Mouse (Mus musculus) intestine, embryonic 16.5 days (tissue): ENCODE measurements around the gene RPS10-NUDT3. TPM values are rescaled to one million over a fixed set of nuclear protein-coding genes. Genes with fewer than 3 reads are reported as not detected.
A peak's percentile ranks its signal among the peaks of the same experiment; 100 is the strongest.

Experiments
- ATAC-seq: fragments of 200-750 bp; cut with Nextera tagmentation; 2 replicates; pipeline ENCODE4 v1.8.0; 2017; ENCODE audit warnings: moderate TSS enrichment, moderate library complexity
- H3K27ac ChIP-seq: fragments of 300-500 bp; sonication (generic); 2 replicates; pipeline ENCODE4 v1.5.1; 2014; ENCODE audit warnings: mild to moderate bottlenecking, low read length
- H3K27me3 ChIP-seq: fragments of 300-500 bp; sonication (generic); replicated peaks from 2 replicates; pipeline ENCODE4 v1.6.1; 2014; ENCODE audit warnings: low read length, control low read depth, mixed read lengths; ENCODE audit not compliant: control insufficient read depth, insufficient read depth
- H3K36me3 ChIP-seq: fragments of 300-500 bp; sonication (generic); 2 replicates; pipeline ENCODE4 v1.6.1; 2014; ENCODE audit warnings: low read length, control low read depth; ENCODE audit not compliant: control insufficient read depth, insufficient read depth
- H3K4me1 ChIP-seq: fragments of 300-500 bp; sonication (generic); 2 replicates; pipeline ENCODE4 v1.6.1; 2014; ENCODE audit warnings: low read length, control low read depth, mixed read lengths; ENCODE audit not compliant: control insufficient read depth, insufficient read depth
- H3K4me2 ChIP-seq: fragments of 300-500 bp; sonication (generic); 2 replicates; pipeline ENCODE4 v1.6.1; 2014; ENCODE audit warnings: low read depth, low read length, control low read depth
- H3K4me3 ChIP-seq: fragments of 300-500 bp; sonication (generic); 2 replicates; pipeline ENCODE4 v1.5.1; 2014; ENCODE audit warnings: mild to moderate bottlenecking, low read length
- H3K9ac ChIP-seq: fragments of 300-500 bp; sonication (generic); 2 replicates; pipeline ENCODE4 v1.6.1; 2014; ENCODE audit warnings: low read depth, low read length
- H3K9me3 ChIP-seq: fragments of 300-500 bp; sonication (generic); 2 replicates; pipeline ENCODE4 v1.6.1; 2016; ENCODE audit warnings: low read length, control low read depth; ENCODE audit not compliant: control insufficient read depth
- WGBS: fragments of 180-500 bp; shearing (Covaris S2); extraction: QIAGEN DNeasy Blood & Tissue Kit; methylation state at CpG from one replicate; pipeline ENCODE4 v1.1.7; 2014; 5-methylcytosine and 5-hydroxymethylcytosine counted together
- polyA plus RNA-seq: library from polyadenylated mRNA; unstranded; fragments of >200 nt; fragmentation: Nextera tagmentation; extraction: Ambion mirVana; gene quantifications from 2 replicates; pipeline ENCODE4 v1.2.1, GENCODE M21; 2015

Gene RPS10-NUDT3
- polyA plus RNA-seq, 1 experiment from 2014 or later = not detected

DNA sequence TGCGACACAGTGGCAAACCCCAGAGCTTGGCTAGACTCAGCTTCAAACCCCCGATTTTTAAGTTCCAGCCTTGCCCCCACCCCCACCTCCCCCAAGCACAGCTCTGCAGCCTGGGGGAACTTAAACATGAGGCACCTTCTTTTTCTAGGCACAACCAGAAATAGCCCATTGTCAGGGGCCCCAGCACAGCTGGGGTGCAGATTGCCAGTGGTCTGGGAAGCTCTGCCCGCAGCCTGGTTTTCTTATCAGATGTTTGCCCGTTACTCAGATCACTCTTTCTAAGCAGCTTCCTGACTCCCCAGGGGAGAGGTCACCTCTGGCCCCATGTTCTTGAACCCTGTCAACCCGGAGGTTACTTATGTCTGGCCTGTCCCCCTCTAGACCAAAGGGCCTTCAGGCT, 21.4 kb upstream of the RPS10-NUDT3 start:
- no peak overlapping the region for H3K4me2 ChIP-seq

DNA sequence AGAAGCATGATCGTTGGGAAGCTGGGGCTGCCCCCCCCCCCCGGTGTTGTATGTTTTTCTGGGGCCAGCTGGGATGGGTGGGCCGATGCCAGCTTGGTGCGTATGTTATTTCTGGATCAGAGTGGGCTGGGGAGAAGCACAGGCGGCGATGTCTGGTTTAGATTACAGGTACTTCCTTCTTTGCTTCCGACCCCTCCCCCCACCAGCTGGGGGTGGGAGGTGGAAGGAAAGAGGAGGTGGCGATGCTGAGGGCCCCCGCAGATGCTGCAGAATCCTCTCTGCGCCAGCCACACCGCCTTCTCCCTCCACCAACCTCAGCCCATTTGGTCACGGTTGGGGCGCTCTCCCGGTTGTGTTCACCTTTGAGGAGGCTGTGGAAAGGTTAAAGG, 21.0 kb upstream of the RPS10-NUDT3 start:
- peak overlapping the region; percentile 53; the same call in 1 of the 2 replicates for H3K9ac ChIP-seq
- no peak overlapping the region for H3K27ac ChIP-seq
- H3K27me3 ChIP-seq = peaks cover 25% of the 10 kb centered on the region
- H3K9me3 ChIP-seq = no peaks in the 10 kb centered on the region
- H3K36me3 ChIP-seq = no peaks in the 10 kb centered on the region
- H3K4me1 ChIP-seq = peaks cover 9% of the 10 kb centered on the region
- 9% methylated on average over 14 of the region's 14 CpGs for WGBS
- peak overlapping the region; percentile 54 for H3K4me3 ChIP-seq
- H3K4me2 ChIP-seq = peak overlapping the region; percentile 80
- no peak for ATAC-seq

More for the DNA sequence above, 21.4 kb upstream of the RPS10-NUDT3 start:
- Histone ChIP-seq H3K9ac (no peak overlapping the region), H3K27me3 (peaks cover 25% of the 10 kb centered on the region), H3K36me3 (no peaks in the 10 kb centered on the region), H3K9me3 (no peaks in the 10 kb centered on the region), H3K4me3 (no peak overlapping the region), H3K4me1 (peaks cover 9% of the 10 kb centered on the region), H3K27ac (no peak overlapping the region)
- WGBS = 18% methylated on average over 5 of the region's 5 CpGs
- ATAC-seq = no peak

DNA sequence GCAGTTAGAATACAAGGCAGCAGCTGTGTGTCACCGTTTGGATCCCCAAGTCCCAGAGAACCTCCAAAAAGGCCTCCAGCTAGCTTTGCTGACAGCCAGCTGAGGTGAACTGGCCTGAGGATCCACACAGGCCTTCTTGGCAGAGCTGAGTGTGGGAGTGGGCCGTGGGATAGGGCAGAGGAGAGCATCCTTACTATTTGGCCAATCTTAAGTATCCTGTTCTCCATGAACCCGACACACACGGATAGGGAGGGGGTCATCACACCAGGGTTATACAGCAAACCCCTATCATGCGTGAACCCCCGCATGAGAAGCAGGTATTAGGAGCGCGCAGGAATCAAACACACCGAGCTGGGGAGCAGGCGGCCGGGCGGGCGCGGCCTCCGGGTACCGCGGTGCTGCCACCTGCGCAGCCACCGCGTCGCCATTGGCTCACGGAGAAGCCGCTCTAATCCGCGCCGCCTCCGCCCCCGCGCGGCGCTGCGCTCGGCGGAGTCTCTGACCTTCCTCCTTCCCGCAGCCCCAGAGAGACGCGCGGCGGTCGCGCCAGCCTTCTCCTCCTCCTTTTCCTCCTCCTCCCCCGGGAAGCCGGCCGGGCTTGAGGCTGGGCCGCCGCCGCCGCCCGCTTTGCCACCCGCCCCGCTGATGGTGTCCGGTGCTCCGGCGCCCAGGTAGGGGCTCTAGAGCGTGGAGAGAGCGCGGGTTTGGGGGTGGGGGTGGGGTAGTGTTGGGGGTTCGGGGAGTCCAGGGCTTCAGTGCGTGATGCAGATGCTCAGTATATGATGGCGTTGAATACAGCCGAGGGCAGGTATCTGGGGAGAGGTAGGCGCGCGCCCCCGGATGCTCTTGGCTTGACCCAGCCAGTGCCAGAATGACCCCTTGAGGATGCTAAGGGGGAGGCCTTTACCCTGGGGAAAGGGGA, 20.3 kb upstream of the RPS10-NUDT3 start, which contains the start of gene Pacsin1:
Gene Pacsin1 (plus strand): TSS at position 421 of the 922 bp plus-strand sequence.
- peak; percentile 56 for ATAC-seq
- WGBS = 3% methylated on average over 58 of the region's 65 CpGs
- peaks cover 9% of the 10 kb centered on the region for H3K4me1 ChIP-seq
- peak within 1 kb of the TSS; percentile 53 for H3K9ac ChIP-seq
- H3K9me3 ChIP-seq = no peaks in the 10 kb centered on the region
- peak within 1 kb of the TSS; percentile 54 for H3K4me3 ChIP-seq
- H3K27me3 ChIP-seq = peaks cover 25% of the 10 kb centered on the region
- no peaks in the 10 kb centered on the region for H3K36me3 ChIP-seq
- H3K27ac ChIP-seq = no peak within 1 kb of the TSS
- H3K4me2 ChIP-seq = peak within 1 kb of the TSS; percentile 80

DNA sequence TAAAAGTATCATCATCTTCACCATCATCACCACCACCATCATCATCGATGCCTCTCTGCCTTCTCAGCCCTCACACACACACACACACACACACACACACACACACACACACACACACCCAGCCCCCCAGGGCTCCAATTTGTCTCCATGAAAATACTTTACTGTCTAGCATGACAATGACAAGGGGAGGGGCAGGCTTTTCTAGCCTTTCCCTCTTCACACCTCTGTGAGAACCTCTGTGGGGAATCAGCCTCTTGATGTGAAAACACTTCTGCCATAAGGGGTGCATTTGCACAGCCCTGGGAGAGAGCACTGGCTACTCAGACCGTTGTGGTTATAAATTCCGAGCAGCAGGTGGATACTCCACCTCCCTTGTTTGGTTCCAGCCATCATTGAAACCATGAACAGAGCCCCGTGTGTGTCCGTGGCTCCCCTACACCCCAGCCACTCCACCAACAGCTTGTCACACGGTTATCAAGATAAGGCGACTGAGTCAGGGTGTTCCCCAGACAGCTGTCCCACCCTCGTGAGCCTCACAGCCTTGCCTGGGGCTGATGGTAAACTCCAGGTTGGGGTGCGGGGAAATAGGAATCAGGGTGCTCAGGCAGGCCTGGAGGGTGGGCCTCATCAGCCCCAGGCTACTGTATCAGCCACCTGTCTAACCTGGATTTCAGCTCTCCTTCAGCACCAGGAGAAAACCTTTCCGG, 18.4 kb upstream of the RPS10-NUDT3 start:
- Histone ChIP-seq H3K4me3 (no peak overlapping the region), H3K36me3 (no peaks in the 10 kb centered on the region), H3K4me1 (peaks cover 9% of the 10 kb centered on the region), H3K9me3 (no peaks in the 10 kb centered on the region), H3K9ac (no peak overlapping the region), H3K4me2 (no peak overlapping the region), H3K27me3 (peaks cover 25% of the 10 kb centered on the region), H3K27ac (no peak overlapping the region)
- 58% methylated on average over 10 of the region's 10 CpGs for WGBS
- no peak for ATAC-seq

DNA sequence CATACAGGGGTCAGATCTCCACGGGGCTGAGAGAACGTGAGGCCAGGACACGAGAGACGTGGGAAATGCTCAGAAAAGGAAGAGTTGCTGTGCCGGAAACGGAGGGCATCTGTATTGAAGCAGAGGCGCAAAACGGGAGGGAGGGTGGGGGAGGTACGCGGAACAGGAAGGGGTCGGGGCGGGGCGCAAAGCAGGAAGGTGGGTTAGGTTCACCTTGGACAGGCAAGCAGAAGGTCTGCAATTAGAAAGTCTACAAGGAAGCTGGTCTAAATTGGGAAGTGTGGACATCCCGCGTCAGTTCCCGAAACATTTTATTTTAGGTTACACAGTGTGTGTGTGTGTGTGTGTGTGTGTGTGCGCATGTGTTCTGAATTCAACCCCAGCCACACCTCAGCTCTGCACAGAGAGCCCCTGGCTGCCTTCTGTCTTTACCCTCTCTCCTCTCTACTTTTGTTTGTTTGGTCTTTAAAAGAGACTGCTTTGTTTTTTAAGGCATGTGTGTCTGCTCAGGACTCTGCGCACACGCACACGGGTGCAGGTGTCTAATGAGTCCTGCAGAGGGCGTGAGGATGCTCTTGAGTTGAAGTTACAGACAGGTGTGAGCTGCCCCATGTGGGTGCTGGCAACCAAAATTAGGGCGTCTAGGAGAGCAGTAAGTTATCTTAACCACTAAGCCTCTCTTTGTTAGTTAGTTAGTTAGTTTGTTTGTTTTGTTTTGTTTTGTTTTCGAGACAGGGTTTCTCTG, 17.2 kb upstream of the RPS10-NUDT3 start:
- no peak for ATAC-seq
- Histone ChIP-seq H3K27me3 (peaks cover 25% of the 10 kb centered on the region), H3K4me2 (no peak overlapping the region), H3K4me1 (peaks cover 9% of the 10 kb centered on the region), H3K4me3 (no peak overlapping the region), H3K27ac (no peak overlapping the region), H3K9me3 (no peaks in the 10 kb centered on the region), H3K9ac (no peak overlapping the region), H3K36me3 (no peaks in the 10 kb centered on the region)
- 81% methylated on average over 23 of the region's 23 CpGs for WGBS

DNA sequence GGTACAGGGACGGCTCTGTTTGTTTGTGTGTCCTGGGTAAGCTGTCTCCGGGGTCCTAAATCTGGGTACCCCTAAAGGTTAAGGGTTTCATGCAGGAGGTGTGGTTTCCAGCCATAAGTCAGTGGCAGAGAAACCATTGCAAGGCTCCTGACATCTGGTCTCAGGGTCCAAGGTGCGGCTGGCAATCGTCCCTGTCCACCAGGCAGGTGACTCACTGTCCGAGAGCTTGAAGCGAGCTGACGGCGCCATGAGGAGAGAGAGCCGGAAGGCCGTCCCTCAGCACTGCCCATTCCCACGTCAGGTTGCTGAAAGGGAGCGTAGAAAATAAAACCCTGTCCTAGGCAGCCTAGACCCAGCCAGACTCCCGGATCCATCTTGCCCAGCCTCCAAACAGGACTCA, 15.6 kb upstream of the RPS10-NUDT3 start:
- no peak for ATAC-seq
- Histone ChIP-seq H3K36me3 (no peaks in the 10 kb centered on the region), H3K9me3 (no peaks in the 10 kb centered on the region), H3K27ac (no peak overlapping the region), H3K4me2 (no peak overlapping the region), H3K4me3 (no peak overlapping the region), H3K27me3 (peaks cover 14% of the 10 kb centered on the region), H3K4me1 (peaks cover 4% of the 10 kb centered on the region), H3K9ac (no peak overlapping the region)
- WGBS = 64% methylated on average over 13 of the region's 13 CpGs

DNA sequence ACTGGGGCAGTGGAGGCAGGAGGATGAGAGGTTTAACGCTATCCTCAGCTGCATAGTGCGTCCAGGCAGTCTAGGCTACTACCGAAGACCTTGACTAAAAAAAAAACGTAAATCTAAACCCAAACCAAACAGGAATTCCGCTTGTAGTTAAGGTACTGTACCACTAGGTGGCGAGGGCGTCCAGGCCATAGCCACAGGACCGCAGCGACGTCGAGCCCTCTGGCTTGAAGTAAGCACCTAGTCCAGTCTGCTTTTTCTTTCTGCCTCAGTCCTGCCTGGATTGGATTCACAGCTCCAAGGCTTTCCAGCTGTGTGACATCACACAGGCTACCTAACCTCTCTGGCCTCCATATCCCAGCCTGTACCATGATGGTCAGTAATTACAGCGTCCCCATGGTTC, 15.1 kb upstream of the RPS10-NUDT3 start:
- Histone ChIP-seq H3K27me3 (peaks cover 11% of the 10 kb centered on the region; the same call in 1 of the 2 replicates), H3K4me3 (no peak overlapping the region), H3K4me2 (no peak overlapping the region), H3K9me3 (no peaks in the 10 kb centered on the region), H3K36me3 (no peaks in the 10 kb centered on the region), H3K27ac (no peak overlapping the region), H3K4me1 (no peaks in the 10 kb centered on the region), H3K9ac (no peak overlapping the region)
- ATAC-seq = peak; percentile 46; the same call in 1 of the 2 replicates
- WGBS = 10% methylated on average over 12 of the region's 12 CpGs

DNA sequence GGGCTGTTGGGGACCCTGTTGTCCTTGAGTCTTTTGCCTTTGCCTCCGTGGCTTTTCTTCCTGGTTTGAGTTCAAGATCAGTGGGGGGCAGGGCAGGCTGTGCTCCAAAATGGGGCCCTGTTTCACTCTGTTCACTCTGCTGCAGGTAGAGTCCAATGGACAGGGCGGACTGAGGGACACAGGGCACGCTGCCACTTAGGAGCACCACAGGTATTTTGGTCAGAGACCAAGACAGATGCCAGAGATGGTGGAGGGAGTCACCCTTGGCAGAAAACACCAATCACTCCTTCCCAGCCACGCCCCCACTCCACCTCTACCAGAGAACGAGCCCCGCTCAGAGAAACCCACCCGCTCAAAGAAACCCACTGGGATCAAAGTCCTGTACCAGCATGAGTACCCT, 10.8 kb upstream of the RPS10-NUDT3 start:
- H3K27me3 ChIP-seq = no peaks in the 10 kb centered on the region
- H3K9ac ChIP-seq = no peak overlapping the region
- no peak overlapping the region for H3K4me3 ChIP-seq
- no peak for ATAC-seq
- no peak overlapping the region for H3K4me2 ChIP-seq
- H3K36me3 ChIP-seq = no peaks in the 10 kb centered on the region
- 48% methylated on average over 7 of the region's 7 CpGs for WGBS
- no peaks in the 10 kb centered on the region for H3K9me3 ChIP-seq
- H3K4me1 ChIP-seq = peaks cover 11% of the 10 kb centered on the region
- no peak overlapping the region for H3K27ac ChIP-seq

DNA sequence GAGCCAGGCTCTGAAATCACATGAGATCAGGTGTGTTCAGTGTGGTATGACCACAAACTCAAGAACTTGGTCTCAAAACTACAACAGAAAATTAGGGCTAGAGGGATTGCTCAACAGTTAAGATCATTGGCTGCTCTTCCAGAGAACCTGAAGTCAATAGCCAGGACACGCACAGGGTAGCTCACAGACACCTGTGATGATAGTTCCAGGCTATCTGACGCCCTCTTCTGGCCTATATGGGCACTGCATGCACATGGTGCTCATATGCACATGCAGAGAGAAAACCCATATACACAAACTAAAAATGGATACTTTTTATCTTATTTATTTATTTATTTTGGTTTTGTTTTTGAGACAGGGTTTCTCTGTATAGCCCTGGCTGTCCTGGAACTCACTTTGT, 9.6 kb upstream of the RPS10-NUDT3 start:
- no peak overlapping the region for H3K4me3 ChIP-seq
- 46% methylated on average over 2 of the region's 2 CpGs for WGBS
- peaks cover 11% of the 10 kb centered on the region for H3K4me1 ChIP-seq
- H3K9ac ChIP-seq = no peak overlapping the region
- H3K9me3 ChIP-seq = no peaks in the 10 kb centered on the region
- H3K4me2 ChIP-seq = no peak overlapping the region
- no peaks in the 10 kb centered on the region for H3K36me3 ChIP-seq
- no peak overlapping the region for H3K27ac ChIP-seq
- no peak for ATAC-seq
- no peaks in the 10 kb centered on the region for H3K27me3 ChIP-seq
